Mouse (Mus musculus): ENCODE results near the gene Ubxn4. TPM values are rescaled to one million over a fixed set of nuclear protein-coding genes. Genes with fewer than 3 reads are reported as not detected.
"Not testable (repeated sequence)": the region's sequence is repeated elsewhere in the genome, so short reads cannot be mapped to it uniquely, and the experiment has no call there.

The Ubxn4 gene
- total RNA-seq, 2 experiments from 2014 or later: 58.6 to 66.6 TPM

DNA sequence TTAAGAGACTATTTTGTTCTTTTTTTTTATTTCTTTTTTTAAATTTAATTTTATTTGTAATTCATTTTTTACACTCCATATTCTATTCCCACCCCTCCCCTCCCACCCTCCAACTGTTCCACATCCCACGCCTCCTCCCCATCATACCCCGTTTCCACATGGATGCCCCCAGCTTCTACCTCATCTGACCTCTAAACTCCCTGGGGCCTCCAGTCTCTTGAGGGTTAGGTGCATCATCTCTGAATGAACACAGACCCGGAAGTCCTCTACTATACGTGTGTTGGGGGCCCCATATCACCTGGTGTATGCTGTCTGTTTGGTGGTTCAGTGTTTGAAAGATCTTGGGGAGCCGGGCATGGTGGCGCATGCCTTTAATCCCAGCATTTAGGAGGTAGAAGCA is 75.5 kb downstream of the Ubxn4 start:
- DNase-seq: not testable (repeated sequence)

DNA sequence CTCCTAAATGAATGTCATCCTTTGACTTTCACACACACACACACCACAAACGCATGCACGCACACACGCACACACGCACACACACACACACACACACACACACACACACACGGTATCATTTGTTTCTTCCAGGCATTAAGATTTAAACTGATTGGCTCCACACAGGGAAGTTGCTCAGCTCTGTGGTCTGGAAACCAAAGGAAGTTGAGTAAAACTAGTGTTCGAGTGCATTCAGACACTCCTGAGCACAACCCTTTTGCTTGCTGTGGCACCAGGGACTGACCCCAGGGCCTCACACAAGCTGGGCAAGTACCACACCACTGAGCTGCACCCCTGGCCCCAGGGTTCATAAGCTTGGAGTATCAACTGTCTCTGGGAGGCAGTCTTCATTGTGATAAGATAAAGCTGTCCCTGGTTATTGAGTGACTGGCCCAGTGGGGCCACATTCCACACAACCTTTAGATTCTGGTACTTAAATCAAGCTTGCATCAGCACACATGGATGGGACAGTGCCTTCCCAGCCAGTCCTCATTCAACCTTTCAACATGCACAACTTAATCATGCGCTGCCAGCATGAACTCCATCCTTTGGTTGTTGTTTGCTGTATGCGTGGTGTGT is 79.4 kb downstream of the Ubxn4 start:
- no peak for DNase-seq

DNA sequence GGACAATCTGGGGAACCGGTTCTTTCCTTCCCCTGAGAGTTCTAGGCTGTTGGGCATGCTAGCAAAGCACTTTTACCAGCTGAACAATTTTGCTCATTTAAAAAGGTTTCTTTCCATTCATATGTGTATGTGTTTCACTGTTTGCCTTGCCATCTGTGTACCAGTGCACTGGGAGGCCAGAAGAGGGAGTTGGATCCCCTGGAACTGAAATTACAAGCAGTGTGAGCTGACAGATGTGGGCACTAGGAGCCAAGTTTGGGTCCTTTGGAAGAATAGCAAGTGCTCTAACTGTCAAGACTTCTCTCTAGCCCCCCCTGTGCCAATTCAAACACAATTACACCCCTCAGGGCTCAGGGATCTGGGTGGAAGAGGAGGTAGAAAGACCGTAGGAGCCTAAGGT is 81.0 kb downstream of the Ubxn4 start:
- DNase-seq: no peak

DNA sequence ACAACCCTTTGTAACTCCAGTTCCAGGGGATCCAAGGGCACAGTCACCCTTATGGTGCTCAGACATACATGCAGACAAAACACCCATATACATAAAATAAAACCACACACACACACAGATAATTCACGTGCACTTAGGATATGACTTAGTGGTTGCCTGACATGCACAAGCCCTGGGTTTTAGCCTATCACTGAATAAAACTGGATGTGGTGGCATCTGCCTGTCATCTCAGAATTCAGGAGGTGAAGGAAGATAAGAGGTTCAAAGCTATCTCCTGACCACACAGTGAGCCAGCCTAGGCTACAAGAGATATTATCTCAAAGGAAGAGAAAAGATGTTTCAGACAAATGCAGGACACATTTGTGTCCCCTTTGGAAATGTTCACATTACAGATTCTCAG is 83.4 kb downstream of the Ubxn4 start:
- no peak for DNase-seq

DNA sequence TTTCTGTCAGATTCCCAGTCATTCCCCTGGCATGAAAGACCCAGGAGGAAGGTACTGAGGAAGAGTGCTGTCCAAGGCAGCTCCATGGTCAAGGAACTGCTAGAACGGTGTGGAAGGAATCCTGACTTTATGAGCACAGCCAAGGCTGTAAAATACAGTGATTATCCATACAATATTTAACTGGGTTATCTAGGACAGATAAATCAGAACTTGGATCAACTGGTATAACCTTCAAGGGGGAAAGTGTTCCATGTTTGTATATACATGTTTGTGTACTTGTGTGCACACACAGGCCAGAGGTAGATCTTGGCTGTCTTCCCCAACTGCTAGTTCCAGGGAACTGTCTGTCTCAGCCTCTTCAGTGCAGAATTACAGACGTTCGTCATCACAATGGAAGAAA is 84.5 kb downstream of the Ubxn4 start, which contains the start of gene Lct:
Gene Lct (minus strand): TSS at position 101 of the 400 bp plus-strand sequence.
- no peak for DNase-seq

Small RNAs within 50 kb of the gene (microRNA-seq; reads per million reads assigned to microRNA genes)
- gene Mir128-1: 11,560 to 13,348 reads per million in 2 experiments

Other genes starting within 250 kb of the Ubxn4 start
- gene Zranb3, start 140.9 kb upstream of the Ubxn4 start, total RNA-seq (2021): 1 to 10 TPM; 5.8 to 7.2 TPM
- 100 to 1,000 TPM; 242 to 274 TPM for gene R3hdm1, start 140.7 kb upstream of the Ubxn4 start, total RNA-seq (2021)
- 10 to 100 TPM; 58.3 to 71.0 TPM for gene Lct, start 84.4 kb downstream of the Ubxn4 start, total RNA-seq (2021)
- gene Mcm6, start 115.7 kb downstream of the Ubxn4 start, total RNA-seq (2021): 10 to 100 TPM; 15.5 to 16.4 TPM
- 10 to 100 TPM; 68.6 to 72.3 TPM for gene Dars, start 173.4 kb downstream of the Ubxn4 start, total RNA-seq (2021)